Mouse (Mus musculus) limb, embryonic 14.5 days (tissue): ENCODE measurements around the gene Prss30. TPM values are rescaled to one million over a fixed set of nuclear protein-coding genes. Genes with fewer than 3 reads are reported as not detected.

ENCODE experiments used
- ATAC-seq: fragments of 200-750 bp; cut with Nextera tagmentation; 2 replicates; pipeline ENCODE4 v1.8.0; 2017; ENCODE audit warnings: low read depth, moderate number of reproducible peaks, moderate TSS enrichment; ENCODE audit not compliant: low FRiP score
- DNase-seq: peaks from one replicate; pipeline ENCODE4 v3.0.0-alpha.2; 2015; ENCODE audit warnings: low spot score
- H3K27ac ChIP-seq: fragments of 300-500 bp; sonication (generic); replicated peaks from 2 replicates; pipeline ENCODE4 v1.5.1; 2014; ENCODE audit warnings: low read depth, mild to moderate bottlenecking, low read length, moderate library complexity, mixed read lengths
- H3K27me3 ChIP-seq: fragments of 300-500 bp; sonication (generic); 2 replicates; pipeline ENCODE4 v1.6.1; 2014; ENCODE audit warnings: low read length, mixed read lengths; ENCODE audit not compliant: control insufficient read depth, insufficient read depth
- H3K36me3 ChIP-seq: fragments of 300-500 bp; sonication (generic); 2 replicates; pipeline ENCODE4 v1.6.1; 2014; ENCODE audit warnings: mild to moderate bottlenecking, low read length, moderate library complexity, mixed read lengths; ENCODE audit not compliant: control insufficient read depth, insufficient read depth
- H3K4me1 ChIP-seq: fragments of 300-500 bp; sonication (generic); 2 replicates; pipeline ENCODE4 v1.6.1; 2014; ENCODE audit warnings: antibody characterized with exemption, low read length, mixed read lengths; ENCODE audit not compliant: control insufficient read depth, insufficient read depth
- H3K4me2 ChIP-seq: fragments of 300-500 bp; sonication (generic); replicated peaks from 2 replicates; pipeline ENCODE4 v1.6.1; 2014; ENCODE audit warnings: low read depth, mild to moderate bottlenecking, low read length, moderate library complexity; ENCODE audit not compliant: severe bottlenecking
- H3K4me3 ChIP-seq: fragments of 300-500 bp; sonication (generic); replicated peaks from 2 replicates; pipeline ENCODE4 v1.5.1; 2014; ENCODE audit warnings: low read length
- H3K9ac ChIP-seq: fragments of 300-500 bp; sonication (generic); 2 replicates; pipeline ENCODE4 v1.6.1; 2014; ENCODE audit warnings: mild to moderate bottlenecking, low read depth, low read length, moderate library complexity; ENCODE audit not compliant: severe bottlenecking
- H3K9me3 ChIP-seq: fragments of 300-500 bp; sonication (generic); 2 replicates; pipeline ENCODE4 v1.6.1; 2016; ENCODE audit warnings: low read length; ENCODE audit not compliant: control insufficient read depth
- POLR2A ChIP-seq: fragments of 200-500 bp; IDR thresholded peaks from 2 replicates; pipeline ENCODE4 v1.8.0; 2012; ENCODE audit warnings: inconsistent platforms, mild to moderate bottlenecking, moderate library complexity, borderline replicate concordance; ENCODE audit not compliant: insufficient read depth, insufficient read length; ENCODE audit errors: extremely low read depth
- WGBS: fragments of 180-500 bp; shearing (Covaris S2); extraction: QIAGEN DNeasy Blood & Tissue Kit; methylation state at CpG from one replicate; pipeline ENCODE4 v1.1.7; 2014; 5-methylcytosine and 5-hydroxymethylcytosine counted together
- polyA plus RNA-seq, 2 experiments: library from polyadenylated mRNA; depleted of rRNA in 1 of 2; stranded (reverse) in 1 of 2; unstranded in 1 of 2; fragments of >200 nt; fragmentation: Nextera tagmentation in 1 of 2; extraction: Ambion mirVana in 1 of 2; gene quantifications; 2 replicates each; pipeline versions ENCODE4 v1.2.1 to v1.2.3; 2012 to 2014

The Prss30 gene
- polyA plus RNA-seq, 2 experiments = 0.06 TPM; not detected in 1

GRCm38 (mm10) chr17:23995421-23995820 lies 15.1 kb upstream of the Prss30 start:
- no peaks in the 10 kb centered on the region for H3K9me3 ChIP-seq
- no peak overlapping the region for H3K9ac ChIP-seq
- ATAC-seq (no peak), DNase-seq (no peak)
- H3K4me3 ChIP-seq = no peak overlapping the region
- no peaks in the 10 kb centered on the region for H3K36me3 ChIP-seq
- no peak for TF ChIP-seq POLR2A
- H3K27me3 ChIP-seq = no peaks in the 10 kb centered on the region
- H3K4me1 ChIP-seq = peaks cover 4% of the 10 kb centered on the region; the same call in 1 of the 2 replicates
- no peak overlapping the region for H3K4me2 ChIP-seq
- WGBS = 39% methylated on average over 1 of the region's 1 CpGs
- no peak overlapping the region for H3K27ac ChIP-seq

GRCm38 (mm10) chr17:23994667-23995066 lies 14.3 kb upstream of the Prss30 start:
- DNase-seq = no peak
- Histone ChIP-seq H3K36me3 (no peaks in the 10 kb centered on the region), H3K4me3 (no peak overlapping the region), H3K4me1 (peaks cover 4% of the 10 kb centered on the region; the same call in 1 of the 2 replicates), H3K9ac (no peak overlapping the region), H3K27me3 (no peaks in the 10 kb centered on the region), H3K27ac (no peak overlapping the region), H3K9me3 (no peaks in the 10 kb centered on the region), H3K4me2 (no peak overlapping the region)
- no peak for ATAC-seq
- no peak for TF ChIP-seq POLR2A
- 76% methylated on average over 7 of the region's 7 CpGs for WGBS

DNA sequence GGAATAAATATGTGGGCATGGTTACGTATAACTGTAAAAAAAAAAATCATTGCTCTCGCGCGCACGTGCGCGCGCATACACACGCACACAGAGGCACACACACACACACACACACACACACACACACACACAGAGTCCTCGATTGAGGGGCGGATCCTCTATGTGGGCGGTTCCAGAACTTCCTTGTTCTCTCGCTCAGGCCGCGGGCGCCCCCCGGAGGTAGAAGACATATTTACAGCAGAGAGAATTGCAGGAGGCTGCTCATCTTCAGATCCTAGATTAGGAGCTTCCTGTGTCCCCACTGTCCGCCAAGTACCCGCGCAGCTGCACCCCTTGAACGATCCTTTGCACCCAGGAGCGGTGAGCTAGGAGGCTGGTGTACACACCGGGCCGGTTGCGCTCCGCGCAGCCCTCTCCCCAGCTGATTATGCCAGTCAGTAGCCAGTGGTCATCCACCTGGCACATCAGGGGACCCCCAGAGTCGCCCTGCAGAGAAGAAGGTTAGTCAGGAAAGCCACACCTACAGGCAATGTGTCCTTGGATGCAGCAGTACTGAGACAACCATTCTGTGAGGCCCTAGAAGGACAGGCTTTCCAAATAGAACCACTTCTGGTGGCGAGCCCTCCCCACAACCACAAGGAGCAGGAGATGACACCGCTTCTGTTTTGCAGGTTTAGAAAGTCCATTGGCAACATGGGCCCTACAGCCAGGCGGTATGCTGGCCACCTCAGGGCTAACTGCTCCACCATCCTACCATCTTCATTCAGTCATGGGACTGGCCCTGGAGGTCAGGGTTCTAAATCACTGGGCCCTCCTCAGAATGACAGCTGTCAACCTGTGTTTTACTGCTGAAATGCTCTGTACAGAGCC lies 13.4 kb upstream of the Prss30 start:
- no peaks in the 10 kb centered on the region for H3K27me3 ChIP-seq
- WGBS = 13% methylated on average over 31 of the region's 31 CpGs
- peaks cover 4% of the 10 kb centered on the region; the same call in 1 of the 2 replicates for H3K4me1 ChIP-seq
- H3K4me3 ChIP-seq = peak overlapping the region; percentile 27
- ATAC-seq = peak; percentile 83
- no peak for TF ChIP-seq POLR2A
- H3K4me2 ChIP-seq = peak overlapping the region; percentile 52
- no peaks in the 10 kb centered on the region for H3K36me3 ChIP-seq
- no peaks in the 10 kb centered on the region for H3K9me3 ChIP-seq
- DNase-seq = peak; percentile 91
- peak overlapping the region; percentile 49; the same call in 1 of the 2 replicates for H3K9ac ChIP-seq
- H3K27ac ChIP-seq = no peak overlapping the region

DNA sequence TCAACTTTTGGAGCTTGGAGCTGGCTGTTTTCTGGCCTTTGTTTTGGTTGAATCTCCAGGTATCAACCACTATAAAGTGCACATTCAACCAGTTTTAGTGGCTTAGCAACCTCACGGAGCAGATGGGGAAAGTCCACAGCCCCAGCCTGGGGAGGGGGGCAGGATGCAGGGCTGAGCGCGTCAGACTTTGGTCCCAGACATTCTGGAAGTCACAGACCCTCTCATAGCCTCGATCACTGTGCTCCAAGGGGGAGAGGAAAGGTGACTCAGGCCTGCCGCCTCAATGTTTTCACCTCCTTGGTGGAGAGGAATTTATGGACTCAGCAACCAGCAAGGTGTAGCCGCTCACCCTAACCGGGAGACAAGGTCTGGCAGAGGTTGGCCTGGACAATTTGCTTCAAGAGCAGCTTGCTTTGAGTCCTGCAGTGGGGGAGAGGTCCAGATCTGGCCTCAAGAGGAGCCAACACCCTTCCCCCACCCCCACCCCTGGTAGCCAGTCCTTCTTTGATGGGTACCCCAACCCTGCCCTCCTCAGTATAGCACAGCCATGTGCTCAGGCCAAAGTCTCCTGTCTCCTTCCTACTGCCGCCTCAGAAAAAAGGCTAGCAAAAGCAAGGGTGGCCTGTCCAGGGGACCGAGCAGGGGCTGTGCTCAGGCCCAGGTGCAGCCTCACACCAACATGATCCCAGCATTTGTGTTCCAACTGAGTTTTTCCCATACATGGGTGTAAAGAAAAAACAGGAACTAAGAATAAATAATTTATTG lies 12.6 kb upstream of the Prss30 start:
- ATAC-seq = peak; percentile 35; the same call in 1 of the 2 replicates
- Histone ChIP-seq H3K9ac (no peak overlapping the region), H3K27ac (no peak overlapping the region), H3K27me3 (no peaks in the 10 kb centered on the region), H3K9me3 (no peaks in the 10 kb centered on the region), H3K4me1 (peaks cover 4% of the 10 kb centered on the region; the same call in 1 of the 2 replicates), H3K4me3 (peak overlapping the region; percentile 27; the same call in 1 of the 2 replicates), H3K36me3 (no peaks in the 10 kb centered on the region), H3K4me2 (peak overlapping the region; percentile 52)
- 65% methylated on average over 9 of the region's 9 CpGs for WGBS
- TF ChIP-seq POLR2A = no peak
- no peak for DNase-seq

DNA sequence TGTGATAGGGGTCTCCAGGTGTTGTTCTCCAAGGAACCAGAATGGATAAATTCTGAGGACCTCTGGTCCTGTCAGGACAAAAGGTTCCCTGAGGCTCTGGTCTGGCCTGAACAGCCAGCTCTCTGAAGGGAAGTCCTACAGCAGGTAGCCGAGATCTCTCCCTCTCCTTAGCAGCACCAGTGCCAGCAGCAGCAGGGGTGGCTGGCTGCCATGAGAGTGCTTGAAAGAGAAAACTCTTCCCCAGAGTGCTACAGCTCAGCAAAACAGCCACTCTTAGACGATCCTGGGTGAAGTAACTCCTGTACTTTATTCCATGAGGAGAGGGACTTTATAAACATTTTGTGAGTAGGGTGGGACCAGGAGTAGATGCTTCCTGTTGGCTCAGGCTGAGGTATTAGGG lies 9.4 kb upstream of the Prss30 start:
- DNase-seq (no peak), ATAC-seq (no peak)
- TF ChIP-seq POLR2A = no peak
- Histone ChIP-seq H3K27me3 (no peaks in the 10 kb centered on the region), H3K9me3 (no peaks in the 10 kb centered on the region), H3K36me3 (no peaks in the 10 kb centered on the region), H3K4me1 (peaks cover 4% of the 10 kb centered on the region; the same call in 1 of the 2 replicates), H3K9ac (no peak overlapping the region), H3K27ac (no peak overlapping the region), H3K4me3 (no peak overlapping the region), H3K4me2 (no peak overlapping the region)
- 24% methylated on average over 2 of the region's 2 CpGs for WGBS
